7 mouse cellular contexts compared by ENCODE assay signal in genomic region chr17:83397571-83398100, GRCm38 (mm10). TPM values are rescaled to one million over a fixed set of nuclear protein-coding genes. Genes with fewer than 3 reads are reported as not detected.
DNase-seq lines count a peak whose midpoint lies in the region; ATAC-seq and TF ChIP-seq lines count a peak whose summit lies in the region.

No protein-coding gene starts in this region.

- H3K9ac ChIP-seq in liver, postnatal 0 days (replicated peaks): no peak overlapping the region

- peak overlapping the region; percentile 90 for H3K27ac ChIP-seq in liver, postnatal 0 days (ENCODE audit: low read depth)

- peak; percentile 71 for DNase-seq in CD4-positive helper T cell, adult 2 months (ENCODE audit: low read depth, low spot score)
- DNase-seq in brain, embryonic 14.5 days (ENCODE audit: low read depth): peak; percentile 27
- peak; percentile 6 to 18 for DNase-seq in heart, postnatal 14 days
- peak; percentile 27 for DNase-seq in liver, postnatal 0 days
- peak; percentile 38 to 41 for DNase-seq in spleen, adult 18-20 months
- DNase-seq in cerebellum, adult 8-10 months: no peak
- no peak for DNase-seq in left cerebral cortex, adult 8-10 months (ENCODE audit: low spot score in 2 of 2)

- no peaks in the 10 kb centered on the region for H3K27me3 ChIP-seq in liver, postnatal 0 days (ENCODE audit: insufficient read depth, low read length)

- no peaks in the 10 kb centered on the region for H3K9me3 ChIP-seq in liver, postnatal 0 days (ENCODE audit: low read length)

- intact Hi-C loops in heart, postnatal 14 days (cut with DNase I): no loop called here

- TF ChIP-seq POLR2A in brain, embryonic 14.5 days (IDR thresholded peaks at IDR 0.05; ENCODE audit: borderline replicate concordance, extremely low read depth, insufficient read depth, insufficient read length, poor library complexity, severe bottlenecking): no peak

- peak; percentile 32; the same call in 1 of the 2 replicates for TF ChIP-seq EP300 in liver, postnatal 0 days (IDR thresholded peaks at IDR 0.05; ENCODE audit: low read depth)

- 26% methylated on average over 6 of the region's 6 CpGs for WGBS in liver, postnatal 0 days (ENCODE audit: insufficient replicate concordance)

- 0 out of 2 replicates have a peak overlapping the region, but pooled peaks have one; percentile 2 for H3K4me3 ChIP-seq in liver, postnatal 0 days (ENCODE audit: low read depth, low read length)

- no peaks in the 10 kb centered on the region for H3K36me3 ChIP-seq in liver, postnatal 0 days (replicated peaks; ENCODE audit: insufficient read depth, low read length)

- peak overlapping the region; percentile 55 for H3K4me2 ChIP-seq in liver, postnatal 0 days (ENCODE audit: low read depth, low read length)

- H3K4me1 ChIP-seq in liver, postnatal 0 days (ENCODE audit: insufficient read depth): peaks cover 17% of the 10 kb centered on the region

- peak; percentile 64 for ATAC-seq in liver, postnatal 0 days

- TF ChIP-seq CTCF in brain, embryonic 14.5 days (IDR thresholded peaks at IDR 0.05; ENCODE audit: borderline replicate concordance, extremely low read depth, insufficient read depth, insufficient read length): no peak
- TF ChIP-seq CTCF in liver, postnatal 0 days (IDR thresholded peaks at IDR 0.05; ENCODE audit: low read depth): no peak

RNA-seq across cellular contexts. Expression of gene Eml4, which starts 46.9 kb away (rescaled TPM):
- polyA plus RNA-seq in brain, embryonic 14.5 days (2012; rRNA removed): 49.9 and 56.1 TPM in 2 replicates
- total RNA-seq in heart, postnatal 14 days (2021): 1 to 10 TPM; 8.3 TPM
- 3.8 and 4.7 TPM in 2 replicates for polyA plus RNA-seq in liver, postnatal 0 days (2015; fragmentation: Nextera tagmentation; extraction: Ambion mirVana)
- total RNA-seq in left cerebral cortex, adult 8-10 months (2022): 10 to 100 TPM; 17.6 to 20.2 (median 19.1) TPM

Comparison
In these comparisons a context has a peak if more than half of its experiments do, and no peak if none do; other contexts are left out.
1. DNase-seq: peak in CD4-positive helper T cell, adult 2 months (single experiment), brain, embryonic 14.5 days (single experiment), heart, postnatal 14 days (2 of 2), liver, postnatal 0 days (single experiment) and spleen, adult 18-20 months (2 of 2); none in cerebellum, adult 8-10 months (single experiment) and left cerebral cortex, adult 8-10 months (0 of 2).